Mouse (Mus musculus) kidney, embryonic 16.5 days (tissue): ENCODE measurements at regions not wholly inside any gene's neighbourhood (a gene's known extent, or its start where the extent isn't known, plus 50 kb on each side); places are given as distances from the start of the nearest gene placed in this dataset.

ENCODE experiments used
- ATAC-seq: fragments of 200-750 bp; cut with Nextera tagmentation; 2 replicates; pipeline ENCODE4 v1.8.0; 2017; ENCODE audit warnings: moderate TSS enrichment; ENCODE audit not compliant: low FRiP score, low TSS enrichment
- H3K27ac ChIP-seq: fragments of 300-500 bp; sonication (generic); 2 replicates; pipeline ENCODE4 v1.5.1; 2014; ENCODE audit warnings: low read length
- H3K27me3 ChIP-seq: fragments of 300-500 bp; sonication (generic); 2 replicates; pipeline ENCODE4 v1.6.1; 2014; ENCODE audit warnings: low read length, control low read depth, mixed read lengths; ENCODE audit not compliant: insufficient read depth
- H3K36me3 ChIP-seq: fragments of 300-500 bp; sonication (generic); 2 replicates; pipeline ENCODE4 v1.6.1; 2014; ENCODE audit warnings: low read length, control low read depth, mixed read lengths; ENCODE audit not compliant: insufficient read depth
- H3K4me1 ChIP-seq: fragments of 300-500 bp; sonication (generic); 2 replicates; pipeline ENCODE4 v1.6.1; 2014; ENCODE audit warnings: low read length, control low read depth, mixed read lengths; ENCODE audit not compliant: insufficient read depth
- H3K4me2 ChIP-seq: fragments of 300-500 bp; sonication (generic); replicated peaks from 2 replicates; pipeline ENCODE4 v1.6.1; 2014; ENCODE audit warnings: low read depth, low read length
- H3K4me3 ChIP-seq: fragments of 300-500 bp; sonication (generic); 2 replicates; pipeline ENCODE4 v1.5.1; 2014; ENCODE audit warnings: mild to moderate bottlenecking, low read length
- H3K9ac ChIP-seq: fragments of 300-500 bp; sonication (generic); replicated peaks from 2 replicates; pipeline ENCODE4 v1.6.1; 2014; ENCODE audit warnings: low read length
- H3K9me3 ChIP-seq: fragments of 300-500 bp; sonication (generic); 2 replicates; pipeline ENCODE4 v1.6.1; 2016; ENCODE audit warnings: low read length, control low read depth
- WGBS: fragments of 180-500 bp; shearing (Covaris S2); extraction: QIAGEN DNeasy Blood & Tissue Kit; methylation state at CpG from one replicate; pipeline ENCODE4 v1.1.7; 2014; 5-methylcytosine and 5-hydroxymethylcytosine counted together

DNA sequence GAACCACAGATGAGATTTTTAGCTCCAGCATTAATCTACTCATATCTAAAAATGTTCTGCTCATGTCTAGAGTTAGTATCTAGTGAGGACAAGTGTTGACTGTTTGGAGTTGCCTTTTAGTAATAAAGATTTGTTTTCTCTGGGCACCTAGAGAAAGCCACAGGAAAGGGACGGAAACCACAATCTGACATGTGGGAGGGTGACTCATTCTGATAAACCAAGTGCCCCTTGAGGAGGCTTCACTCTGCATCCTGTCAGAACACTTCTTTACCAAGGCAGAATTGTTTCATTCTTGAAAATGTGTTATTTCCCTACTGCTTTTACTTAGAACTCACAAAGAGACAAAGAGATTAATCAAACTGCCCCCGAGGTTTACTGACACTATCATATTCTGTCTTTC, 537.4 kb upstream of the Gm11114 start:
- Histone ChIP-seq H3K36me3 (no peaks in the 10 kb centered on the region), H3K4me3 (no peak overlapping the region), H3K4me2 (no peak overlapping the region), H3K4me1 (no peaks in the 10 kb centered on the region), H3K9me3 (no peaks in the 10 kb centered on the region), H3K9ac (no peak overlapping the region), H3K27ac (no peak overlapping the region), H3K27me3 (no peaks in the 10 kb centered on the region)
- ATAC-seq, result no peak
- 64% methylated on average over 2 of the region's 2 CpGs for WGBS

DNA sequence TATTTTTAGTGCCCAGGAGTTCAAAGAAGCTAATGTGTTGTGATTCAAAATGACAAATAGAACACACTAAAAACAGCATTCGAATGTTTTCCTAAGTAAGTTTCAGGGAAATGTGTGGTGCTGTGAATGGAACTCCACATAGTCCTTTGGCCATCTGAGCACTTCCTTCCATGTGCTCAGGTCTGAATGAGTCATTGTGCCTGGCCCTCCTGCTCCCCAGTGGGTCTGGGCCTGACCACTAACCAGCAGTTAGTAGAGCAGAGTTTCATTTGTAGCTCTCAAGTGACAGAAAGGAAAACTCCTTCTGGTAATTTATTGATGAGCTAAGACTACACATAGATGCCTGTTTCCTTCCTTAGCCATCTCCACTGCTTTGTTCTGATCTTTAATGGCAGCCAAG, 533.4 kb upstream of the Gm11114 start:
- no peak for ATAC-seq
- 78% methylated on average over 1 of the region's 1 CpGs for WGBS
- Histone ChIP-seq H3K4me1 (no peaks in the 10 kb centered on the region), H3K9ac (no peak overlapping the region), H3K4me2 (no peak overlapping the region), H3K4me3 (no peak overlapping the region), H3K9me3 (no peaks in the 10 kb centered on the region), H3K27ac (no peak overlapping the region), H3K27me3 (no peaks in the 10 kb centered on the region), H3K36me3 (no peaks in the 10 kb centered on the region)

DNA sequence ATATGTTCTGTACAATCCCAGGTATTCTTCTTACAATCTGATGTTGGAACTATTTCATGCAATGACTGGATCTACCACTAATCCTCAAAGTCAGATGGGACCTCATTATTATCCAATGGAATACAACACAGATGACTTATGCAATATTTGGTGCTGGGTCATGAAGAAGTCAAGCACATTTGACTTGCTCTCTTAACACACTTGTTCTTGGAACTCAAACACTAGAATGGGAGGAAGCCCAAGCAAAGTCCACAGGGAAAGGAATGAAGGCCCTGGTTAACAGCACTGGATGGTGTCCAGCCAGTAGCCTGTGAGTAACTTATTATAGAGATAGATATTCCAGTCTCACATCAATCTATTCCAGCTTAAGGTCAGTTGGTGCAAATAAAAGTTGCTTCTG, 486.8 kb upstream of the Gm11114 start:
- H3K4me3 ChIP-seq, result no peak overlapping the region
- H3K4me1 ChIP-seq, result no peaks in the 10 kb centered on the region
- no peak overlapping the region for H3K27ac ChIP-seq
- ATAC-seq, result no peak
- no peaks in the 10 kb centered on the region for H3K36me3 ChIP-seq
- H3K9ac ChIP-seq, result no peak overlapping the region
- no peaks in the 10 kb centered on the region for H3K9me3 ChIP-seq
- no peaks in the 10 kb centered on the region for H3K27me3 ChIP-seq
- no peak overlapping the region for H3K4me2 ChIP-seq

DNA sequence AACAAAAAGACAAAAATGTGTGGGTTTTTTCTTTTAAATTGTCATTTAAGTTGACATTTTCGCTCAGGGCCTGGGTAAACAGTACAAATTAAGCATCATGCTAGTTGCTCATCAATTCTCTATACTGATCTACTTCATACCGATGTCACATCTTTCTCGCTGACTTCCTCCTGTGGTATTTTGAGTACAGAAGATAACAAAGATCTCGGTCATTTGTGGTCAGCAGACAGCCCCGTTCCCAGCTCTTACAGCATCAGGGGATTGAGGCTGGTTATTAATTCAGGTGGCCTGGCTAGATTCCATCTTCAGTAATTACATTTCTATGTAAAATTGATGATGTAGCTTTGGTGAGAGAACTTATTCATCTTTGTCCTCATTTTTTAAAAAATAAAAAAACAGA, 483.6 kb upstream of the Gm11114 start:
- Histone ChIP-seq H3K4me3 (no peak overlapping the region), H3K36me3 (no peaks in the 10 kb centered on the region), H3K27ac (no peak overlapping the region), H3K27me3 (no peaks in the 10 kb centered on the region), H3K4me1 (no peaks in the 10 kb centered on the region), H3K9me3 (no peaks in the 10 kb centered on the region), H3K4me2 (no peak overlapping the region), H3K9ac (no peak overlapping the region)
- WGBS, result 71% methylated on average over 5 of the region's 5 CpGs
- ATAC-seq, result no peak

DNA sequence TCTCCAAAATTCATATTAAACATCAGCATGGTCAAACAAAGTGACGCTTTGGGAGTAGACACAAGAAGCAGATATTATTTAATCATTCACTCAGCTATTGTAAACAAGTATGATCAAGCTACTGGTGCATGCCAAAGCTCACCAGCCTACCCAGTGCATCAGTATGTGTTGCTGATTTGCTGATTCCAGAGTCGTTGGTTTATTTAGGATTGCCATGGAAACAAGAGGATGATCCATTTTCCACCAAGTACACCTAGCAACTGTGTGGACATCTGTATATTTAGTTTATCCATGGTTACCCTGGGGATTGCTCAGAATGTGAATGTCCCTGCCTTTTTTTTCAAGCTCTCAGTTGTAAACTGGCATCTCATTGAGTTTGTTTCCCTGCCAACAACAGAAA, 481.9 kb upstream of the Gm11114 start:
- Histone ChIP-seq H3K9me3 (no peaks in the 10 kb centered on the region), H3K27ac (no peak overlapping the region), H3K4me1 (no peaks in the 10 kb centered on the region), H3K9ac (no peak overlapping the region), H3K4me2 (no peak overlapping the region), H3K36me3 (no peaks in the 10 kb centered on the region), H3K4me3 (no peak overlapping the region), H3K27me3 (no peaks in the 10 kb centered on the region)
- no peak for ATAC-seq
- 73% methylated on average over 2 of the region's 2 CpGs for WGBS

DNA sequence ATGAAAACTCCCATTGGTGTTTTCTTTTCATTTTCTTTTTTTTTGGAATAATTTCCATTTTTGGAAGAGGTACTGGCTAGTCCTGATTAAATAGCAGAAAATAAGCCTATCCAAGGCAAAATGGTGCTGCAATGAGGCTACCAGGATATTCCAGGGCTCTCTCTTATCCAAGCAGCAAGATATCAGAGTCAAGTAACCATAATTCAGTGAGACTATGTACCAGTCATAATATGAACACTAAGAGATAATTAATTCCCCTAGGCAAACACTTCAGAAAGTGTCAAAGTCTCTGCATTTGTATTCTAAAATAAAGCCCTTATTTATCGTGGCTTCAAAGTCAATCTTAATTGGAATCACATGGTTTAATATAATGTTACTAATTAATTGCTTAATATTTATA, 475.1 kb upstream of the Gm11114 start:
- WGBS, result 95% methylated on average over 1 of the region's 1 CpGs
- Histone ChIP-seq H3K27ac (no peak overlapping the region), H3K9me3 (no peaks in the 10 kb centered on the region), H3K4me1 (no peaks in the 10 kb centered on the region), H3K9ac (no peak overlapping the region), H3K27me3 (no peaks in the 10 kb centered on the region), H3K4me2 (no peak overlapping the region), H3K4me3 (no peak overlapping the region), H3K36me3 (no peaks in the 10 kb centered on the region)
- no peak for ATAC-seq

DNA sequence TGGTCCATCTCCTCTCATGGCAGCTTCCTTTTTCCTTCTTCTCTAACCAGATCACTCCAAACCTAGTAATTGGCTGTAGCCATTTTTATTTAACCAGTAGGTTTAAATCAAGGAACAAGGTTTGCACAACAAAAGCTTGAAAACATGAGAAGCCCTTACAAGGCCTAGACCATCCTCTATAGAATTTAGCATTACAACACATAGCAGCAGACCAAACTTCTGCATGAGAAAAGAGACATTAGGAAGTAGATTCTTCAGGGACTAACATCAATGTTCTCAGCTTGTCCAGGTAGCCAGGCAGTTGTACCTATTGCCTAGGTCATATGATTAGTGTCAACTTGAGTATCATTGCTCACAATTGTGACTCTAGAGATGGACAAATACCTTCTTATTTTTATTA, 468.6 kb upstream of the Gm11114 start:
- no peak for ATAC-seq
- Histone ChIP-seq H3K27me3 (no peaks in the 10 kb centered on the region), H3K9me3 (no peaks in the 10 kb centered on the region), H3K4me2 (no peak overlapping the region), H3K36me3 (no peaks in the 10 kb centered on the region), H3K4me3 (no peak overlapping the region), H3K4me1 (no peaks in the 10 kb centered on the region), H3K27ac (no peak overlapping the region), H3K9ac (no peak overlapping the region)

DNA sequence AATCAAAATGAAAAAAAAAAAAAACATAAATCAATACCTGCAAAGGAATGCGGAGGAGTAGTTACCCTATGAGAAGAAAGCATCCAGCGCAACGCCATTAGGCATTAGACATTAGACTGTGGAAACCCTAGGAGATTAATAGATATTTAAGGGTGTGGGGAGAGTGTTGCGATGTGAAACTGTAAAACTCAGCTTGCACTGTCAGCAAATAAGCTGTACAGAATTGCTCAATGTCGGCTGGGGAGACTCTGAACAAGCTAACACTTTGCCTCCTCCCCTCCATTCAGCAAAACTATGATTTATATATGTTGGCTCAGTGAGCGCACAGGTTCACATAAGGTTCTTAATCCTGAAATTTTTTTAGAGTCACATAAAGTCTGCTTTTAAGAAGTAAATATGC, 451.0 kb upstream of the Gm11114 start:
- H3K27ac ChIP-seq, result no peak overlapping the region
- WGBS, result 39% methylated on average over 6 of the region's 6 CpGs
- no peaks in the 10 kb centered on the region for H3K36me3 ChIP-seq
- H3K27me3 ChIP-seq, result no peaks in the 10 kb centered on the region
- H3K4me2 ChIP-seq, result peak overlapping the region; percentile 23; the same call in 1 of the 2 replicates
- no peaks in the 10 kb centered on the region for H3K4me1 ChIP-seq
- ATAC-seq, result no peak
- H3K9me3 ChIP-seq, result no peaks in the 10 kb centered on the region
- no peak overlapping the region for H3K9ac ChIP-seq
- H3K4me3 ChIP-seq, result no peak overlapping the region

DNA sequence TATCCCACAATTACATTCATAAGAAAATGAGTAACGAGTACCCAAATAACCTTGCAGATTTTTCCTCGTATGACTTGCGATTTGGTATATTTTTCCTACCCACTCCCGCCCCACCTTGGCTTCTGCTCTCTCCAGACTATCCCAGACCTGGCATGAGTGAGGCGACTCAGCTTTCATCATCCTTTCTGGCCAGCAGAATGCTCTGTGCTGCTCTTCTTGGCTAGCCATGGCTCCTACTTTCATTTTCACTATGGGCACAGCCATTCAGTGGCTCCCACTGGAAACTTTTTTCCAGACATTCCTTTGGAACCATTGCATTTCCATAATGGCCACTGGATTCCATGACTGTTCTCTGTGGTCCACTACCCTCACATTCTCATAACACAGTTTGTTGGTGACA, 449.1 kb upstream of the Gm11114 start:
- ATAC-seq, result no peak
- Histone ChIP-seq H3K4me1 (no peaks in the 10 kb centered on the region), H3K9ac (no peak overlapping the region), H3K9me3 (no peaks in the 10 kb centered on the region), H3K4me3 (no peak overlapping the region), H3K27me3 (no peaks in the 10 kb centered on the region), H3K27ac (no peak overlapping the region), H3K36me3 (no peaks in the 10 kb centered on the region), H3K4me2 (no peak overlapping the region)
- WGBS, result 86% methylated on average over 5 of the region's 5 CpGs

DNA sequence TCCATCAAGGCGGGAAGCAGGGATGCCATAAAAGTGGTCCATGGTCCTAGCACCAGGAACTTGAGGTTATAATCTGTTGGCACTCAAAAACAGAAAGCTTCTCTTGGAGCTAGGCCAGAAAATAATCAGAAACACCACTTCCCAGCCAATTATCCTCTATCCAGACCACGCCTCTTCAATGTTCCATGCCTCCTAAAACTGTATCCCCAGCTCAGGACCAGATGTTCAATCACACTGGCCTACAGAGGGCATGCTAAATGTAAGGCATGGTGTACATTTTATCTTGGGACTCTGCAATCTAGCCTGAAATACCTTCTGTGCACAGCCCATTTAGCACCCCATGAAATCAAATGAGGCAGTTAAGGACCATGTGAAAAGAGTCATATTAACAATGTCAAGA, 418.4 kb upstream of the Gm11114 start:
- Histone ChIP-seq H3K4me2 (no peak overlapping the region), H3K27ac (no peak overlapping the region), H3K9ac (no peak overlapping the region), H3K4me1 (no peaks in the 10 kb centered on the region), H3K4me3 (no peak overlapping the region), H3K27me3 (no peaks in the 10 kb centered on the region), H3K9me3 (no peaks in the 10 kb centered on the region), H3K36me3 (no peaks in the 10 kb centered on the region)
- WGBS, result 77% methylated on average over 2 of the region's 2 CpGs
- ATAC-seq, result no peak

DNA sequence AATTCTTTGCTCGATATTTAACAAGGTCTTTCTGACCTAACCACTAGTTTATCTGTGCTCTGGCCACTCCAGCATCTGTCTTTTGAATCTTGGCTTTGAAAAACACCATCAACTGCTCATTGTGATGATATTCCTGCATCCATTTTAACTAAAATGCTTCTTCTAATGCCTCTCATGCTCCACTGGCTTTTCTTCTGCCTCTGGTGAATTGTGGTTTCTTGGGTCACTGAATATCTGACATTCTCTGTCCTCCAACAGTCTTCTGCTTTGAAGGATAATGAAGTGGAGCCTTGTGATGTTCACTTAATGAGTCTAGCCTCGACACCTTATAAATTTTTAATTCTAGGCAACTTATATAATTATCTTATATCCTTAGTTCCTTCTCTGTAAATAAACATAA, 416.5 kb upstream of the Gm11114 start:
- Histone ChIP-seq H3K36me3 (no peaks in the 10 kb centered on the region), H3K4me2 (no peak overlapping the region), H3K9ac (no peak overlapping the region), H3K27ac (no peak overlapping the region), H3K27me3 (no peaks in the 10 kb centered on the region), H3K4me3 (no peak overlapping the region), H3K9me3 (no peaks in the 10 kb centered on the region), H3K4me1 (no peaks in the 10 kb centered on the region)
- WGBS, result 61% methylated on average over 2 of the region's 2 CpGs
- ATAC-seq, result no peak
